Mouse (Mus musculus) cerebellum, adult 2 months (tissue): ENCODE data around the gene Smchd1. TPM values are rescaled to one million over a fixed set of nuclear protein-coding genes. Genes with fewer than 3 reads are reported as not detected.

ENCODE experiments used
- DNase-seq, 2 experiments: peaks; one replicate each; pipeline ENCODE4 v3.0.0; 2021
- H3K27ac ChIP-seq: fragments of 200-500 bp; 2 replicates; pipeline ENCODE4 v1.5.1; 2012; ENCODE audit warnings: low read length, control low read depth, inconsistent platforms; ENCODE audit not compliant: insufficient read depth
- H3K27me3 ChIP-seq: fragments of 200-500 bp; 2 replicates; pipeline ENCODE4 v1.6.1; 2012; ENCODE audit warnings: inconsistent platforms, mild to moderate bottlenecking, low read length, moderate library complexity; ENCODE audit not compliant: control insufficient read depth, insufficient read depth
- H3K4me1 ChIP-seq: fragments of 200-500 bp; 2 replicates; pipeline ENCODE4 v1.6.1; 2011; ENCODE audit warnings: low read length; ENCODE audit not compliant: control insufficient read depth, insufficient read depth
- H3K4me3 ChIP-seq: fragments of 200-500 bp; replicated peaks from 2 replicates; pipeline ENCODE3; 2011; ENCODE audit warnings: mild to moderate bottlenecking, low read depth, low read length, control low read depth; ENCODE audit not compliant: insufficient read depth
- CTCF ChIP-seq: fragments of 200-500 bp; IDR thresholded peaks from 2 replicates; pipeline ENCODE4 v1.5.1; 2011; ENCODE audit warnings: low read depth, mild to moderate bottlenecking, control low read depth, low read length, moderate library complexity, borderline replicate concordance; ENCODE audit not compliant: insufficient read depth
- POLR2A ChIP-seq: fragments of 200-500 bp; IDR thresholded peaks from 2 replicates; pipeline ENCODE4 v1.6.1; 2011; ENCODE audit warnings: low read length, control low read depth, borderline replicate concordance; ENCODE audit not compliant: insufficient read depth
- WGBS: fragments of 180-500 bp; shearing (Covaris S2); methylation state at CpG from one replicate; pipeline ENCODE4 v1.1.7; 2018; 5-methylcytosine and 5-hydroxymethylcytosine counted together
- polyA plus RNA-seq: library from polyadenylated mRNA; depleted of rRNA; stranded (reverse); fragments of >200 nt; gene quantifications from 2 replicates; pipeline ENCODE4 v1.2.3, GENCODE M21; 2012; rRNA removed

The Smchd1 gene
- 24.6 and 26.4 TPM in 2 replicates for polyA plus RNA-seq

DNA sequence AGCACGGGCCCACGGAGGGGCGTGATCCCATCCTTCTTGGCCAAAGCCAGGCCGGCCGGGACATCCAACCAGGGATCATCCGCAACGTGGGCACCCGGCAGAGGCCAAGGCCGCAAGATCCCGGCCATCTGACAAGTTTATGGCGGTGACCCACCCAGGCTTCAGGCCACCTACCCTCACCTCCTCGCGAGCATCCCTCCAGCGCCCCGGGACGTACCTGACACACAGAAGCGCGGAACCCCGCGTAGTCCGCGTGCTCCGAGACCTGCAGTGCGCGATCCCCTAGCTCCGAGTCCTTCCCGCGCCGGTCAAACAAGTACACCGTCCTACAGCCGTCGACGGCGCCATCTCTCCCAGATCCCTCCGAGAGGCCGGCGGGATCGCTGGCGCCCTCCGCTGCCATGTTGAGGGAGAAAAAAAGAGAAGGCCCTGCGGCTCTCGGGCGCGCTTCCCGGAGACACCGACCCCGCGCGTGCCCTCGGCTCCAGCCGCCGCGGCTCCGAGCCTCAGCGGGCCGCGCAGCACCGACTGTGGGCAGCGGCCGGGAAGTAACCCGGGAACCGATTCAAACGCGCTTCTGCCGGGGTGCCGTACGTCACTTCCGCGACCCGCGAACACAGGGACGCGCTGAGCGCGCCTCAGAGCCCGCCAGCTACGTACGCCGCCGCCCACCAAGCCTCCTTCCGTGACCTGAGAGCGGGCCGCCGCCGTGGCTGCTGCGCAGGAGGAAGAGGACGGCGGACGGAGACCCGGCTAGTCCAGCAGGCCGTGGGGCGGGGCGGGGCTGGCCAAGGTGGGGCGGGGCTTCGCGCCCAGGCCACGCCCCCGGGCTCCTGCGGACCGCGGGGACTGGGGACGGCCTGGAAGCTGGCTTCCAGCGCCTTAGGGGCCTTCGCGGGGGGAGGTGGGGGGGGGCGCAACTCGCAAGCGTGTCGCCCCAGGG is at the start of gene Smchd1:
Smchd1 (minus strand) TSS at position 582 of the 943 bp plus-strand sequence.
- TF ChIP-seq POLR2A (peak; percentile 42), CTCF (no peak)
- Histone ChIP-seq H3K4me3 (peak within 1 kb of the TSS; percentile 100), H3K4me1 (no peaks in the 10 kb centered on the region; the same call in 1 of the 2 replicates), H3K27me3 (no peaks in the 10 kb centered on the region), H3K27ac (peak within 1 kb of the TSS; percentile 86)
- peak; percentile 95 for DNase-seq
- WGBS, result under 1% methylated on average over 105 of the region's 109 CpGs

DNA sequence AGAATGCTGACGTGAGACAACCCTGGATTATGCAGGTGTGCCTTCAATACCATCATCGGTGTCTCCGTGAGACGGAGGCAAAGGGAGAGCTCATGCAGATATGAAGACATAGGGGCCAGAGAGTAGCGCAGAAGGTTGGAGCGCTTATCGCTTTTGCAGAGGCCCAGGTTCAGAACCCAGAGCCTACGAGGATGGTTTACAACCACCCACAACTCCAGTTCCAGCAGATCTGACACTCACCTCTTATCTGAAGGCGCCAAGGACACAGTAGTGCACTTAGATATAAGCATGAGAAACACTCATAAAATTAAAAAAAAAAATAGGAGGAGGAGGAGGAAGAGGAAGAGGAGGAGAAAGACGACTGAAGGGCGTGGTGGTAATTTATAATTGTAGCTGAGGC is 35.2 kb upstream of the Smchd1 start:
- Histone ChIP-seq H3K4me1 (no peaks in the 10 kb centered on the region), H3K4me3 (no peak overlapping the region), H3K27ac (no peak overlapping the region), H3K27me3 (no peaks in the 10 kb centered on the region)
- WGBS, result 98% methylated on average over 11 of the region's 11 CpGs
- TF ChIP-seq POLR2A (no peak), CTCF (no peak)
- no peak for DNase-seq

DNA sequence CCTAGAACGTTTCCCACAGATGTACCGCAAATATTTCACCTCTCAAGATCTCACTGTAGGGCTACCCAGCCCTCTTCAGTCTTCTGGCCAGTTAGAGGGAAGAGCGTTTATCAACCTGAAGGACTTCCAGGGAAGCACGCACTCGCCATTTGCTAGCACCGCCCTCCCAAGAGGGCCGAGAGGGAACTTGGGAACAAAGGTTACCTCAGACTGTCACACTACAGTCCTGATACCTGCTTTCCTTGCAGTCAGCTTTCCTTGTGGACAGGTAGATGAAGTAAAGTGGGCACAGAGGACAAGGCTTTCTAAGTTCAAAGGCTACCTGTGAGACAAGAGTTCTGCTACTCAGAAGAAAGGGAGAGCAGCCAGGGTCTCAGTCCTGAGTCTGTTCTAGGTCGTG is 31.7 kb upstream of the Smchd1 start:
- DNase-seq, result no peak
- WGBS, result 88% methylated on average over 8 of the region's 8 CpGs
- TF ChIP-seq CTCF (no peak), POLR2A (no peak)
- no peak overlapping the region for H3K27ac ChIP-seq
- no peaks in the 10 kb centered on the region for H3K27me3 ChIP-seq
- no peaks in the 10 kb centered on the region for H3K4me1 ChIP-seq
- no peak overlapping the region for H3K4me3 ChIP-seq

DNA sequence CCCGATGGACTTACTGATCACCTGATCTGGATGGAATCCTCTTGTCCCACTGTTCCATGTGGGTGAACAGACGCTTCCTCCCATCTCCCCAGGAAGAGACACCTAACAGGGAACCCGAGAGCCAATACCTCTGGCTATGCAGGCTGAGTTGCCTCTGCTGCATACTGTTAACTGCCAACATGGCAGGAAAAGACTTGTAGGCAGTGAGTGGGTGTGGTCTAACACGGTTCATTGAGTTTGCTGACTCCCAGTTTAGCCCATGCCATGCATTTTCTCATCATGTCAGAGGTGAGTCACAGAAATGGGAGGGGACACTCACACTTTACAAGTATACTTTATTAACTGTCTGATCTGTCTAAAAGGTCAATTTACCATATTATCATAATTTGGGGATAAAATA is 20.6 kb upstream of the Smchd1 start:
- DNase-seq, result no peak
- no peak for TF ChIP-seq POLR2A
- no peak for TF ChIP-seq CTCF
- H3K27ac ChIP-seq, result no peak overlapping the region
- H3K4me3 ChIP-seq, result no peak overlapping the region
- WGBS, result 89% methylated on average over 4 of the region's 4 CpGs
- no peaks in the 10 kb centered on the region for H3K4me1 ChIP-seq
- H3K27me3 ChIP-seq, result no peaks in the 10 kb centered on the region

DNA sequence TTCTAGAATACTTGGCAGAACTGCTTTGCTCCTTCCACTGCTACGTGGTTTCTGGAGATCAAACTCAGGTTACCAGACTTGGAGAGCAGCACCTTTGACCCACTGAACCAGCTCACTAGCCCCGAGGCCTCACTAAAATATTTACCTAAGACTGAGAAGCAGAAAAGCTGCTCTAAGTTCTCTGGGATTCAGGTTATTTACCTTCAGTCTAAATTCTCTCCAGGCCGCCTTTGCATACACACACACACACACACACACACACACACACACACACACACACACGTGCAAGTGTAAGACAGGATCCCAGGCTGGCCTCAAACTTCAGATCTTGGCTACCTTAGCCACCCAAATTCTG is 16.2 kb upstream of the Smchd1 start:
- Histone ChIP-seq H3K4me3 (no peak overlapping the region), H3K4me1 (no peaks in the 10 kb centered on the region), H3K27me3 (no peaks in the 10 kb centered on the region), H3K27ac (no peak overlapping the region)
- no peak for DNase-seq
- 76% methylated on average over 4 of the region's 4 CpGs for WGBS
- TF ChIP-seq CTCF (no peak), POLR2A (no peak)

DNA sequence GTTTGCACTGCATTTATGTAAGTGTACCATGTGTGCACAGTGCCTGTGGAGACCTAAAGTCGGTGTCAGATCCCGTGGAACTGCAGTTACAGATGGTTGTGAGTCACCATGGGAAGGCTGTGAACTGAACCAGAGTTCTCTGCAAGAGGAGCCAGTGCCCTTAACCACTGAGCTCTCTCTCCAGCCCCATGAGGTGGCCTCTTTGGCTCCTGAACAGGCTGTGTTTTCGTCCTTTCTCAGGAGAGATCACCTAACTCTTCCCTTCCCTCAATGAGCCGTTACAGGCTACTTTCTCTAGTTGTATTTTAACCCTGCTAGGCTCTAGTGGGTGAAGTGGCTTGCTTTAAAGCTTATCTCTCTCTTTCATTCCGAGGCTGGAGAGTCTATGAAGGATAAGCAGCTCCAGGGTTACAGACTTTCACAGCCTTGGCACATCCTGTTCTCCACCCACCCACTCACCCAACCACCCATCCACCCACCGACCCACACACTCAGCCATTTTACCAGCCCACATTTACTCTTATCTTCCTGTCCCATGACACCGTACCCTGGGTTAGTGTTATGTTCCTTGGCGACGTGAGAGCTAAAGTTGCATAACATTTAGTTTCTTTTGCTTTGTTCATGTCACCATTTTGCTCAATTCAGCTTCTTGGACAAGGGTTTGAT is 15.7 kb upstream of the Smchd1 start:
- TF ChIP-seq POLR2A (no peak), CTCF (no peak)
- H3K4me3 ChIP-seq, result no peak overlapping the region
- no peak overlapping the region for H3K27ac ChIP-seq
- DNase-seq, result no peak
- no peaks in the 10 kb centered on the region for H3K27me3 ChIP-seq
- 86% methylated on average over 9 of the region's 9 CpGs for WGBS
- H3K4me1 ChIP-seq, result no peaks in the 10 kb centered on the region

DNA sequence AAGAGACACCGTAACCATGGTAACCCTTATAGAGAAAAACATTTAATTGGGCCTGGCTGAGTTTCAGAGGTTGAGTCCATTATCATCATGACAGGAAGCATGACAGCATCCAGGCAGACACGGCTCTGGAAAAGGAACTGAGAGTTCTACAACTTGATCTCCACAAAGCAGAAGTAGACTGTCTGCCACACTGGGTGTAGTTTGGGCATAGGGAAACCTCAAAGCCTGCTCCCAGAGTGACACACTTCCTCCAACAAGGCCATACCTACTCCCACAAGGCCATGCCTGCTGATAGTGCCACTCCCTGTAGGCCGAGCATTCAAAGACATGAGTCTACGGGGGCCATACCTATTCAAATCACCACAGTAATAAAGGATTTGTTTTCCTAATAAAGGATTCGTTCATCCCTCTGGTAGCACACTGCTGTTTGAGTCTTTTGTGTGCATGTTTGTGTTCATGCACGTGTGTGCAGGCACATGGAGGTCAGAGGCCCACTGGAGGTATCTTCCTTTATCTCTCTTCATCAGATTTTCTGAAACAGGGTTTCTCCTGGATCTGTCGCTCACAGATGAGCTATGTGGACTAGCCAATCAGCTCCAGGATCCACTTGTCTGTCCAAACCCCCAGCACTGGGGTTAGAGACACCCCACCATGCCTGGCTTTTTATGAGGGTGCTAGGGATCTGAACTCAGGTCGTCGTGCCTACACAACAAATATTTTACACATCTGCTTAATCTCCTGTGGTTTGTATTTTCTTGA is 14.7 kb upstream of the Smchd1 start:
- no peak for DNase-seq
- Histone ChIP-seq H3K27ac (no peak overlapping the region), H3K4me1 (no peaks in the 10 kb centered on the region), H3K27me3 (no peaks in the 10 kb centered on the region), H3K4me3 (no peak overlapping the region)
- TF ChIP-seq CTCF, result no peak
- TF ChIP-seq POLR2A, result no peak
- 81% methylated on average over 9 of the region's 9 CpGs for WGBS
